Mouse (Mus musculus) lung, embryonic 16.5 days (tissue): ENCODE results near the gene Atp6v0e2. TPM values are rescaled to one million over a fixed set of nuclear protein-coding genes. Genes with fewer than 3 reads are reported as not detected.

Experiments
- ATAC-seq: fragments of 200-750 bp; cut with Nextera tagmentation; 2 replicates; pipeline ENCODE4 v1.8.0; 2017; ENCODE audit warnings: low read depth, mild to moderate bottlenecking, moderate library complexity
- H3K27ac ChIP-seq: fragments of 300-500 bp; sonication (generic); 2 replicates; pipeline ENCODE4 v1.5.1; 2014; ENCODE audit warnings: mild to moderate bottlenecking, control low read depth, low read length
- H3K27me3 ChIP-seq: fragments of 300-500 bp; sonication (generic); 2 replicates; pipeline ENCODE4 v1.6.1; 2014; ENCODE audit warnings: low read depth, low read length, mixed read lengths; ENCODE audit not compliant: control insufficient read depth, insufficient read depth
- H3K36me3 ChIP-seq: fragments of 300-500 bp; sonication (generic); 2 replicates; pipeline ENCODE4 v1.6.1; 2014; ENCODE audit warnings: low read length; ENCODE audit not compliant: control insufficient read depth, insufficient read depth
- H3K4me1 ChIP-seq: fragments of 300-500 bp; sonication (generic); replicated peaks from 2 replicates; pipeline ENCODE4 v1.6.1; 2014; ENCODE audit warnings: low read length, mixed read lengths; ENCODE audit not compliant: control insufficient read depth, insufficient read depth
- H3K4me2 ChIP-seq: fragments of 300-500 bp; sonication (generic); 2 replicates; pipeline ENCODE4 v1.6.1; 2014; ENCODE audit warnings: low read depth, low read length, control low read depth
- H3K4me3 ChIP-seq: fragments of 300-500 bp; sonication (generic); 2 replicates; pipeline ENCODE4 v1.5.1; 2014; ENCODE audit warnings: mild to moderate bottlenecking, low read length, control low read depth
- H3K9ac ChIP-seq: fragments of 300-500 bp; sonication (generic); 2 replicates; pipeline ENCODE4 v1.6.1; 2014; ENCODE audit warnings: low read length, control low read depth
- H3K9me3 ChIP-seq: fragments of 300-500 bp; sonication (generic); 2 replicates; pipeline ENCODE4 v1.6.1; 2016; ENCODE audit warnings: low read length; ENCODE audit not compliant: control insufficient read depth
- WGBS: fragments of 180-500 bp; shearing (Covaris S2); extraction: QIAGEN DNeasy Blood & Tissue Kit; methylation state at CpG from one replicate; pipeline ENCODE4 v1.1.7; 2014; 5-methylcytosine and 5-hydroxymethylcytosine counted together
- polyA plus RNA-seq: library from polyadenylated mRNA; unstranded; fragments of >200 nt; fragmentation: Nextera tagmentation; extraction: Ambion mirVana; gene quantifications from 2 replicates; pipeline ENCODE4 v1.2.1, GENCODE M21; 2015

Atp6v0e2 gene
- polyA plus RNA-seq = 9.7 and 11.8 TPM in 2 replicates

GRCm38 (mm10) chr6:48537105-48537954 is at the start of gene Atp6v0e2:
Gene Atp6v0e2, plus strand, starts transcription at chr6:48537615.
- H3K9me3 ChIP-seq = no peaks in the 10 kb centered on the region
- peak; percentile 66 for ATAC-seq
- H3K4me2 ChIP-seq = peak within 1 kb of the TSS; percentile 60
- no peaks in the 10 kb centered on the region for H3K36me3 ChIP-seq
- H3K27ac ChIP-seq = no peak within 1 kb of the TSS
- WGBS = 7% methylated on average over 38 of the region's 38 CpGs
- H3K9ac ChIP-seq = peak within 1 kb of the TSS; percentile 53
- H3K4me3 ChIP-seq = peak within 1 kb of the TSS; percentile 38
- H3K4me1 ChIP-seq = peaks cover 12% of the 10 kb centered on the region
- H3K27me3 ChIP-seq = no peaks in the 10 kb centered on the region

- peak overlapping the region; percentile 51 for H3K4me2 ChIP-seq
- peak; percentile 65 for ATAC-seq
- peak overlapping the region; percentile 54 for H3K9ac ChIP-seq
- H3K4me1 ChIP-seq = peaks cover 7% of the 10 kb centered on the region; the same call in 1 of the 2 replicates
- peak overlapping the region; percentile 21 for H3K4me3 ChIP-seq
- no peak overlapping the region for H3K27ac ChIP-seq
- 14% methylated on average over 16 of the region's 25 CpGs for WGBS
- H3K27me3 ChIP-seq = no peaks in the 10 kb centered on the region; the same call in 1 of the 2 replicates
- no peaks in the 10 kb centered on the region for H3K36me3 ChIP-seq
- no peaks in the 10 kb centered on the region for H3K9me3 ChIP-seq
Measured at GRCm38 (mm10) chr6:48487747-48488725, 49.4 kb upstream of the Atp6v0e2 start.

DNA sequence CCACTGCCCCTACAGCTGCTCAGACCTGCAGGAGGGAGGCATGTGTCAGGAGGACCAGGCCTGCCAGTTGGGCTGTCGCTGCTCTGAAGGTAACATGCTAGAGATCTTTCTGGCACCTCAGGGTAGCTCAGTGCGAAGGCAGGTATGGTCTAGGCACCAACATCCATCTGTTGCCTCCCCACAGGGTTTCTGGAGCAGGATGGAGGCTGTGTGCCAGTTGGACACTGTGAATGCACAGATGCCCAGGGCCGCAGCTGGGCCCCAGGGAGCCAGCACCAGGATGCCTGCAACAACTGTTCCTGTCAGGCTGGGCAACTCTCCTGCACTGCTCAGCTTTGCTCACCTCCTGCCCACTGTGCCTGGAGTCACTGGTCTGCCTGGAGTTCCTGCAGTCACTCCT is 47.7 kb upstream of the Atp6v0e2 start:
- Histone ChIP-seq H3K9ac (no peak overlapping the region), H3K9me3 (no peaks in the 10 kb centered on the region), H3K4me2 (no peak overlapping the region), H3K4me1 (peaks cover 7% of the 10 kb centered on the region; the same call in 1 of the 2 replicates), H3K27me3 (no peaks in the 10 kb centered on the region; the same call in 1 of the 2 replicates), H3K36me3 (no peaks in the 10 kb centered on the region), H3K4me3 (no peak overlapping the region), H3K27ac (no peak overlapping the region)
- WGBS = 89% methylated on average over 3 of the region's 3 CpGs
- no peak for ATAC-seq

GRCm38 (mm10) chr6:48491361-48491760 is 46.1 kb upstream of the Atp6v0e2 start:
- 46% methylated on average over 9 of the region's 9 CpGs for WGBS
- Histone ChIP-seq H3K27ac (no peak overlapping the region), H3K9ac (no peak overlapping the region), H3K4me3 (no peak overlapping the region), H3K27me3 (no peaks in the 10 kb centered on the region; the same call in 1 of the 2 replicates), H3K36me3 (no peaks in the 10 kb centered on the region), H3K4me2 (no peak overlapping the region), H3K9me3 (no peaks in the 10 kb centered on the region), H3K4me1 (peaks cover 7% of the 10 kb centered on the region; the same call in 1 of the 2 replicates)
- ATAC-seq = no peak

DNA sequence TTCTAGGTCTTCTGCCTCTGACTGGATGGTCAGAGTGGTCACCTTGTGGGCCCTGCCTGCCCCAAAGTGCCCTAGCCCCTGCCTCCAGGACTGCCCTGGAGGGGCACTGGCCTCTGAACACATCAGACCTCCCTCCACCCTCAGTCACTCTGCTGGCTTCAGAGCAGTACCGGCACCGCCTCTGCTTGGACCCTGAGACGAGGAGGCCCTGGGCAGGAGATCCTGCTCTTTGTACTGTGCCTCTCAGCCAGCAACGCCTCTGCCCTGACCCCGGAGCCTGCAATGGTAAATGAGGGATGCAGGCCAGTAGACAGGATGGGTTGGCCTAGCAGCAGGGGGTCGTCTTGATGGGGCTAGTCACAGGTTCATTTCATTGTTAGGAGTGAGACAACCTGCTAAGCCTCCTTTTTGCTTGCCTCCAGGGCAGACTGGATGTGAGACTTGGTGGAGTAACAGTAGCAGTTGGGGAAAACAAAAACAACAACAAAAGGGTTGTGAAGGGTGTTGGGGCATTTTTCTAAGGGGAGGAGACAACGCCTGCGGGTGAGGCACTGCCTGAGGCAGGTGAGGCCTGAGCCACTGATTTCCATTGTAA is 44.2 kb upstream of the Atp6v0e2 start:
- H3K36me3 ChIP-seq = no peaks in the 10 kb centered on the region
- no peaks in the 10 kb centered on the region for H3K27me3 ChIP-seq
- peaks cover 3% of the 10 kb centered on the region; the same call in 1 of the 2 replicates for H3K4me1 ChIP-seq
- 36% methylated on average over 8 of the region's 8 CpGs for WGBS
- H3K4me3 ChIP-seq = no peak overlapping the region
- no peak for ATAC-seq
- no peaks in the 10 kb centered on the region for H3K9me3 ChIP-seq
- H3K27ac ChIP-seq = no peak overlapping the region
- no peak overlapping the region for H3K9ac ChIP-seq
- no peak overlapping the region for H3K4me2 ChIP-seq

DNA sequence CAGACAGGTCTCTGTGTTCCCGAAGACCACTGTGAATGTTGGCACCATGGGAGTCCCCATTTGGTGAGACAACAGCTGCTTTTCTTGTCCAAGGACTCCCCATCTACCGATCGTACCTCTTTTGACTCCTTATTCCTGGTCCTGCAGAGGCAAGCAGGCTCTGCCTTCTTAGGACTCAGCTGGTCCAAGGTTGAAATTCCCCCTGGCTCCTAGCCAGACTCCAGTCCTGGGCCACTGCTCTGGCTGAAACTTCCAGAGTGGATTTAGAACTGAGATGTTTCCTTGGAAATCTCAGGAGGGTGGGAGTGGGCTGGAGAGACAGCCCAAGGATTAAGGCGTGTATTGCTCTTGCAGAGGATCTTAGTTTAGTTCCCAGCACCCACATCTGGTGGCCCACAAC is 39.9 kb upstream of the Atp6v0e2 start:
- Histone ChIP-seq H3K27ac (no peak overlapping the region), H3K4me3 (no peak overlapping the region), H3K9me3 (no peaks in the 10 kb centered on the region), H3K9ac (no peak overlapping the region), H3K27me3 (no peaks in the 10 kb centered on the region), H3K4me2 (no peak overlapping the region), H3K36me3 (no peaks in the 10 kb centered on the region), H3K4me1 (no peaks in the 10 kb centered on the region)
- WGBS = 85% methylated on average over 4 of the region's 4 CpGs
- ATAC-seq = no peak

DNA sequence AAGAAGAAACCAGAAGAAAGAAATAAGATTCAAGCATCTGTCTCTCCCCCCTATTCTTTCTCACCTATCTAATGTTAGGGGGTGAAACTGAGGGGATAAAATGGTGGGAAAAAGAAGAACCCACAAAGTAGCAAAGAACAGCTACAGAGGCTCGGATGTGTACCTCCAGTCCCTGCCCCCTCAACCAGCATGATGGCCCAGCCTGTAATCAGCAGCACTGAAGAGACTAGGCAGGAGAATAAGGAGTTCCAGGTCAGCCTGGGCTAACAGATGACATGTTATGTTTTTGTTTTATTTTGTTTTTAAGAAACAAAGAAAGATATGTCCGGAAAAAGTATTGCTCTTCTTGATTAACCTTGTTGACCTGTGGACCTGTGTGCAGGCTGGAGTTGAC is 33.6 kb upstream of the Atp6v0e2 start:
- Histone ChIP-seq H3K27ac (no peak overlapping the region), H3K9me3 (no peaks in the 10 kb centered on the region), H3K36me3 (no peaks in the 10 kb centered on the region), H3K27me3 (no peaks in the 10 kb centered on the region), H3K4me2 (no peak overlapping the region), H3K4me3 (peak overlapping the region; percentile 84), H3K9ac (no peak overlapping the region), H3K4me1 (peaks cover 6% of the 10 kb centered on the region)
- ATAC-seq = peak; percentile 42
- 6% methylated on average over 2 of the region's 2 CpGs for WGBS

GRCm38 (mm10) chr6:48504241-48504854 is 33.1 kb upstream of the Atp6v0e2 start:
- peak overlapping the region; percentile 76 for H3K4me2 ChIP-seq
- H3K4me1 ChIP-seq = peaks cover 6% of the 10 kb centered on the region
- H3K4me3 ChIP-seq = peak overlapping the region; percentile 84
- no peaks in the 10 kb centered on the region for H3K27me3 ChIP-seq
- WGBS = under 1% methylated on average over 26 of the region's 26 CpGs
- H3K36me3 ChIP-seq = no peaks in the 10 kb centered on the region
- ATAC-seq = peak; percentile 98
- H3K9ac ChIP-seq = peak overlapping the region; percentile 82
- H3K9me3 ChIP-seq = no peaks in the 10 kb centered on the region
- peak overlapping the region; percentile 67 for H3K27ac ChIP-seq
